In genomic region chr5:137584976-137585375, GRCm38 (mm10) we compare ENCODE assay signal across 9 mouse cellular contexts. TPM values are rescaled to one million over a fixed set of nuclear protein-coding genes. Genes with fewer than 3 reads are reported as not detected.
A peak's percentile ranks its signal among the peaks of the same experiment; 100 is the strongest.
DNase-seq lines count a peak whose midpoint lies in the region; ATAC-seq and TF ChIP-seq lines count a peak whose summit lies in the region.
"Had no signal": no experiment of that assay in that cellular context is flagged by ENCODE, and none has a peak within 500 bp of the region (broad histone marks: within the 10 kb centered on the region; RNA-seq: fewer than 3 reads in every experiment).

No protein-coding gene starts in this region.

- intact Hi-C loops in left cerebral cortex, postnatal 4 days (cut with DNase I): no loop called here

- TF ChIP-seq CTCF in intestine, postnatal 0 days (IDR thresholded peaks at IDR 0.05; ENCODE audit: low read depth): peak; percentile 75

- no peaks in the 10 kb centered on the region for H3K9me3 ChIP-seq in intestine, postnatal 0 days (ENCODE audit: control insufficient read depth)
- no peaks in the 10 kb centered on the region; the same call in 1 of the 2 replicates for H3K9me3 ChIP-seq in intestine, embryonic 16.5 days (ENCODE audit: control insufficient read depth, low read length)

- no peak overlapping the region for H3K4me2 ChIP-seq in intestine, postnatal 0 days (replicated peaks; ENCODE audit: low read depth)
- no peak overlapping the region for H3K4me2 ChIP-seq in intestine, embryonic 16.5 days (ENCODE audit: low read depth, low read length)

- H3K9ac ChIP-seq in intestine, postnatal 0 days (ENCODE audit: low read depth, low read length): no peak overlapping the region
- no peak overlapping the region for H3K9ac ChIP-seq in intestine, embryonic 16.5 days (ENCODE audit: low read depth, low read length)
- H3K9ac ChIP-seq: embryonic facial prominence, embryonic 13.5 days had no signal

- H3K4me1 ChIP-seq in intestine, postnatal 0 days (replicated peaks; ENCODE audit: control insufficient read depth, insufficient read depth, low read length): no peaks in the 10 kb centered on the region
- peaks cover 8% of the 10 kb centered on the region; the same call in 1 of the 2 replicates for H3K4me1 ChIP-seq in intestine, embryonic 16.5 days (ENCODE audit: control insufficient read depth, insufficient read depth, low read length)

- WGBS in intestine, postnatal 0 days: 30% methylated on average over 8 of the region's 8 CpGs
- WGBS in intestine, embryonic 16.5 days: 34% methylated on average over 8 of the region's 8 CpGs

- H3K36me3 ChIP-seq in intestine, postnatal 0 days (ENCODE audit: control insufficient read depth, insufficient read depth): no peaks in the 10 kb centered on the region
- H3K36me3 ChIP-seq in intestine, embryonic 16.5 days (ENCODE audit: control insufficient read depth, insufficient read depth, low read length): no peaks in the 10 kb centered on the region
- H3K36me3 ChIP-seq: embryonic facial prominence, embryonic 13.5 days had no signal

- peaks cover 17% of the 10 kb centered on the region for H3K27me3 ChIP-seq in intestine, postnatal 0 days (replicated peaks; ENCODE audit: control insufficient read depth, insufficient read depth, low read length)
- peaks cover 7% of the 10 kb centered on the region; the same call in 1 of the 2 replicates for H3K27me3 ChIP-seq in intestine, embryonic 16.5 days (replicated peaks; ENCODE audit: control insufficient read depth, insufficient read depth, low read length)

- H3K27ac ChIP-seq in intestine, postnatal 0 days (ENCODE audit: low read depth, low read length): no peak overlapping the region
- H3K27ac ChIP-seq in intestine, embryonic 16.5 days (ENCODE audit: low read length): no peak overlapping the region

- no peak overlapping the region for H3K4me3 ChIP-seq in intestine, postnatal 0 days (ENCODE audit: low read depth, low read length)
- no peak overlapping the region for H3K4me3 ChIP-seq in intestine, embryonic 16.5 days (ENCODE audit: low read length)

- DNase-seq in ES-CJ7 (ENCODE audit: low read depth, low spot score): peak; percentile 85
- peak; percentile 66 for DNase-seq in cerebellum, adult 11-12 months
- DNase-seq in heart, adult 9 months (ENCODE audit: low spot score in 2 of 2): peak; percentile 51 to 63
- peak; percentile 81 for DNase-seq in left cerebral cortex, postnatal 4 days
- peak; percentile 54 for DNase-seq in retina, postnatal 7 days (ENCODE audit: low read depth, low spot score)
- peak; percentile 70 for DNase-seq in urinary bladder, postnatal 25 days (ENCODE audit: low spot score)

- no peak for ATAC-seq in intestine, postnatal 0 days
- ATAC-seq in intestine, embryonic 16.5 days: no peak

RNA-seq across cellular contexts. Expression of gene Tfr2, which starts 15.3 kb away (rescaled TPM):
- polyA plus RNA-seq in intestine, postnatal 0 days (2015; fragmentation: Nextera tagmentation; extraction: Ambion mirVana): 0.27 and 0.50 TPM in 2 replicates
- 1.1 and 1.3 TPM in 2 replicates for polyA plus RNA-seq in intestine, embryonic 16.5 days (2015; fragmentation: Nextera tagmentation; extraction: Ambion mirVana)
- total RNA-seq in left cerebral cortex, postnatal 4 days (2021): 10 to 100 TPM; 28.3 to 28.8 TPM

RNA-seq across cellular contexts. Expression of gene Mospd3, which starts 15.9 kb away (rescaled TPM):
- 35.3 and 38.0 TPM in 2 replicates for polyA plus RNA-seq in intestine, postnatal 0 days (2015; fragmentation: Nextera tagmentation; extraction: Ambion mirVana)
- 25.2 and 28.1 TPM in 2 replicates for polyA plus RNA-seq in intestine, embryonic 16.5 days (2015; fragmentation: Nextera tagmentation; extraction: Ambion mirVana)
- total RNA-seq in left cerebral cortex, postnatal 4 days (2021): 10 to 100 TPM; 55.0 to 57.1 TPM

RNA-seq across cellular contexts. Expression of gene Pcolce, which starts 28.6 kb away (rescaled TPM):
- 44.2 and 44.6 TPM in 2 replicates for polyA plus RNA-seq in intestine, postnatal 0 days (2015; fragmentation: Nextera tagmentation; extraction: Ambion mirVana)
- 115 and 127 TPM in 2 replicates for polyA plus RNA-seq in intestine, embryonic 16.5 days (2015; fragmentation: Nextera tagmentation; extraction: Ambion mirVana)
- total RNA-seq in left cerebral cortex, postnatal 4 days (2021): 10 to 100 TPM; 12.6 to 15.1 TPM

RNA-seq across cellular contexts. Expression of gene Actl6b, which starts 31.7 kb away (rescaled TPM):
- polyA plus RNA-seq in intestine, postnatal 0 days (2015; fragmentation: Nextera tagmentation; extraction: Ambion mirVana): 2.1 and 2.9 TPM in 2 replicates
- 4.4 TPM in 2 replicates for polyA plus RNA-seq in intestine, embryonic 16.5 days (2015; fragmentation: Nextera tagmentation; extraction: Ambion mirVana)
- 100 to 1,000 TPM; 151 to 176 TPM for total RNA-seq in left cerebral cortex, postnatal 4 days (2021)

RNA-seq across cellular contexts. Expression of gene Fbxo24, which starts 43.8 kb away (rescaled TPM):
- polyA plus RNA-seq in intestine, postnatal 0 days (2015; fragmentation: Nextera tagmentation; extraction: Ambion mirVana): 0.16 and 0.25 TPM in 2 replicates
- polyA plus RNA-seq in intestine, embryonic 16.5 days (2015; fragmentation: Nextera tagmentation; extraction: Ambion mirVana): 0.26 and 0.37 TPM in 2 replicates
- total RNA-seq in left cerebral cortex, postnatal 4 days (2021): under 1 TPM in 1 of 2 experiments, not detected in 1; 0.20 TPM
